Mouse (Mus musculus) heart, adult 2 months (tissue): Measurements from ENCODE around the gene Phb2.

Experiments
- CTCF ChIP-seq: fragments of 200-600 bp; IDR thresholded peaks from 2 replicates; pipeline ENCODE4 v1.8.1; 2022; ENCODE audit warnings: antibody characterized with exemption, mild to moderate bottlenecking, moderate library complexity
- EP300 ChIP-seq: fragments of 200-500 bp; IDR thresholded peaks from 2 replicates; pipeline ENCODE4 v1.6.1; 2011; ENCODE audit warnings: low read depth, low read length, control low read depth; ENCODE audit not compliant: insufficient read depth
- POLR2A ChIP-seq: fragments of 200-500 bp; IDR thresholded peaks from 2 replicates; pipeline ENCODE4 v1.6.1; 2011; ENCODE audit warnings: mild to moderate bottlenecking, low read depth, low read length, control low read depth; ENCODE audit not compliant: insufficient read depth

- TF ChIP-seq CTCF (no peak), POLR2A (no peak), EP300 (no peak)
Observed at GRCm38 (mm10) chr6:124669234-124669859, 42.8 kb upstream of the Phb2 start.
